In the genomic region with DNA sequence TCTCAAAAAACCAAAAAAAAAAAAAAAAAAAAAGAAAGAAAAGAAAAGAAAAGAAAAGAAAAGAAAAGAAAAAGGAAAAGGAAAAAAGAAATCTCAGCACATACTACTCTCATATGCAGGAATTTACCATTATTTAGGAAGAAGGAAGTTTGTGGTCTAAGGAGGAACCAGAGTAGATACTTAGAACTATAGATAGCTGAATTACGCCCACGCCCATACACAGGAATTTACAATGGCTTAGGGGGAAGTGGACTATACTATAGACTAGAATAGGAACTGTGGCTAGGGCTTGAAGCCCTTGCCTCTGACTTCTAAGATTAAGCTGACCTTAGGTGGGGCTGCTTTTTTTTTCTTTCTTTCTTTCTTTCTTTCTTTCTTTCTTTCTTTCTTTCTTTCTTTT, we compare ENCODE assay signal across 1 mouse cellular context. TPM values are rescaled to one million over a fixed set of nuclear protein-coding genes. Genes with fewer than 3 reads are reported as not detected.
"Had no signal": no experiment of that assay in that cellular context is flagged by ENCODE, and none has a peak within 500 bp of the region (broad histone marks: within the 10 kb centered on the region; RNA-seq: fewer than 3 reads in every experiment).

No protein-coding gene starts in this region.

RNA-seq across cellular contexts. Expression of gene Efna2, which starts 43.9 kb away (rescaled TPM):
- total RNA-seq: neutrophil, adult 5-6 weeks had no signal
